Mouse (Mus musculus) ES-E14 (cell line): ENCODE measurements around the gene Gp9.

Experiments used
- HCFC1 ChIP-seq: IDR thresholded peaks from 2 replicates; pipeline ENCODE4 v1.6.1; 2012; ENCODE audit warnings: low read length, inconsistent platforms, borderline replicate concordance; ENCODE audit not compliant: insufficient read depth
- ZC3H11A ChIP-seq: IDR thresholded peaks from 2 replicates; pipeline ENCODE4 v1.6.1; 2012; ENCODE audit warnings: low read depth, mild to moderate bottlenecking, inconsistent platforms, low read length, borderline replicate concordance

GRCm38 (mm10) chr6:87805448-87805847, 27.6 kb downstream of the Gp9 start:
- no peak for TF ChIP-seq HCFC1
- no peak for TF ChIP-seq ZC3H11A
